Mouse (Mus musculus): ENCODE results near the gene Atp10a. TPM values are rescaled to one million over a fixed set of nuclear protein-coding genes. Genes with fewer than 3 reads are reported as not detected.

Atp10a gene
- total RNA-seq, 2 experiments from 2014 or later, result 3.4 to 3.7 TPM

DNA sequence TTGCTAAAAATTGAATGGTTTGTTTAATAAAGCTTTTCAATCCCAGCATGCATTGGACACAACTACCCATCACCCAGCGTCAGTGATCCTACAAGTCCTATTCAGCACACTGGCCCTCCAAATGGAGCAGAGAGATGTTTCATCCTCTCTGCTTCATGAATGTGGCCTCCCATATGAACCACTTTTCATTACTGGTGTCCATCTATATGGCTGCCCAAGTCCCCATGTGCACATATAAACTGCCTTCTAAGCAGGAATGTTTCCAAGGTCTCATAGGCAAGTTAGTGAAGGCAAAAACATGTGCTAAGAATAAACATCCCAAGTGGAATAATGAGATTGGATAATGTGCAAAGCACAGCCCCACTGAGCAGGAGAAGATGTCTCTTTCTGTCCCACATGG, 217.7 kb downstream of the Atp10a start:
- DNase-seq, result no peak
- intact Hi-C loops (cut with DNase I), result no loop called here
